Mouse (Mus musculus) left cerebral cortex, adult 11 months (tissue): ENCODE measurements around the gene Srsf5.

ENCODE experiments used
- DNase-seq: peaks from one replicate; pipeline ENCODE4 v3.0.0; 2022; ENCODE audit warnings: low spot score

The Srsf5 gene

GRCm38 (mm10) chr12:80997652-80998051, 52.3 kb downstream of the Srsf5 start:
- DNase-seq = no peak

GRCm38 (mm10) chr12:80998528-80999221, 53.4 kb downstream of the Srsf5 start:
- no peak for DNase-seq
